Mouse (Mus musculus): Measurements from ENCODE around the gene Xrcc5.

Gene Xrcc5

GRCm38 (mm10) chr1:72307317-72307798, at the start of gene Xrcc5:
Gene Xrcc5, plus strand, starts transcription at chr1:72307421.
- DNase-seq (ENCODE audit: low spot score) = peak; percentile 82

GRCm38 (mm10) chr1:72263099-72263498, 44.1 kb upstream of the Xrcc5 start:
- no peak for DNase-seq (ENCODE audit: low spot score)

DNA sequence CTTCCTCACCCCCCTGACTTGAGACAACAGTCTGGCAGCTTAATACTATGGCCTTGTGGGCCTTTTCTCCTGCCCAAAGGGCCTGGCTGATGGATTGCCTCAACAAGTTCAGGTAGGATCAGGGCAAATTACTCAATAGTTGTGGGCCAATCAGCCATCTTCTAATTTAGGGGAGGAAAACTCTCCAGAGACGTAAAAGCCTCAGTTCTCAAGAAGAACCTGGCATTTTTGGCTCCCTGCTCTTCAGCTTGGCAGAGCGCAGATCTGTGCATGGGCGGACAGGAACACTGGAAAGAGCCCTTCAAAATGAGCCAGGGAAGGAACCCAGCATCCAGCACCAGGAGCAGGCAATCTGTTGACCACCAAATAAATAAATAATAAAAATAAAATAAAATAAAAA, 29.1 kb upstream of the Xrcc5 start:
- DNase-seq (ENCODE audit: low spot score) = no peak

DNA sequence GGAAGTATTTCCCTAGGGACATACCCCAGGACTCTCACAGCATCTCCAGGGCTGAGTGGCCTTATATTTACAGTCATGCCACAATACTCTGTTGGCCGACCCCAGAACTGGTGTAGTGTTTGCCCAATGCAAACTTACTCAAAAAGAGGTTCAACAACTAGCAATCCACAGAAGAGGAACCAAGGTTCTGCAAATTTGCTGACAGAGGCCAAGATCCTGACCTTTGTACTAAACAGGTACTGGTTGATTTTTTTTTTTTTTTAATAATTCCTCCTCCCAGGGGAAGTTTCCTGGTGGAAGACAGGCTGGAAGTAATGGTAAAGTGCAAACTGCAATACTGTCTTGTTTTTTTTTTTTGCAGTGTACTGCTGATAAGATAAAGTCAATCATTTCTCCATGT, 24.6 kb upstream of the Xrcc5 start:
- DNase-seq (ENCODE audit: low spot score) = no peak

GRCm38 (mm10) chr1:72283992-72284485, 23.2 kb upstream of the Xrcc5 start, which contains the start of the genes Pecr and Tmem169:
Gene Pecr, minus strand, starts transcription at chr1:72284314.
Gene Tmem169, plus strand, starts transcription at chr1:72284369.
- peak; percentile 82 for DNase-seq (ENCODE audit: low spot score)

- DNase-seq (ENCODE audit: low spot score) = no peak
These were observed 22.7 kb upstream of the Xrcc5 start for GRCm38 (mm10) chr1:72284539-72284938.

GRCm38 (mm10) chr1:72286904-72287303, 20.3 kb upstream of the Xrcc5 start:
- DNase-seq (ENCODE audit: low spot score) = no peak

GRCm38 (mm10) chr1:72287893-72288292, 19.3 kb upstream of the Xrcc5 start:
- DNase-seq (ENCODE audit: low spot score) = no peak

DNA sequence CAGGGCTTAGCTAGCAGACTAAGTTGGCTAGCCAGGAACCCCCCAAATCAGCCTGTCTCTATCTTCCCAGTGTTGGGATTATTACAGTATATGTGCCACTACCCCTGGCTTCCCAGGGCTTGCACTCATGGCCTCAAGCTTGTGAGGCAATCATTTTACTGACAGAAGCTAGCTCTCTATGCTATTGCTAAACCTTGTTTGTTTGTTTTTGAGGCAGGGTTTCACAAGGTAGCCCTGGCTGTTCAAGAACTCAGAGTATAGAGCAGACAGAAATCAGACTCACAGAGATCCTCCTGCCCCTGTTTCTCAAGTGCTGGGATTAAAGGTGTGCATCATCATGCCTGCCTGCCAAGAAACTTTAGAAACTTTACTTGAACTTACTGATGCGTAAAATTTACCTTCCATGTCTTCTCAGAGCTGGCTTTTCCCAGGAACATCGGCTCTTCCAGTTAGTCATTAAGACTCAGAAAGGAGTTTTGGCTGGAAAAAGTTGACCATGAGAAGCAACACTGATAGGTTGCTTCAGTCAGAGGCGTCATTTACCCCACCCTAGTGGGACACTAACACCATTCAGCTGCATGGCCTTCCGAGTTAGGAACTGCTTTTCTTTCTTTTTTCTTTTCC, 18.6 kb upstream of the Xrcc5 start:
- DNase-seq (ENCODE audit: low spot score) = no peak

GRCm38 (mm10) chr1:72290896-72291295, 16.3 kb upstream of the Xrcc5 start:
- no peak for DNase-seq (ENCODE audit: low spot score)

DNA sequence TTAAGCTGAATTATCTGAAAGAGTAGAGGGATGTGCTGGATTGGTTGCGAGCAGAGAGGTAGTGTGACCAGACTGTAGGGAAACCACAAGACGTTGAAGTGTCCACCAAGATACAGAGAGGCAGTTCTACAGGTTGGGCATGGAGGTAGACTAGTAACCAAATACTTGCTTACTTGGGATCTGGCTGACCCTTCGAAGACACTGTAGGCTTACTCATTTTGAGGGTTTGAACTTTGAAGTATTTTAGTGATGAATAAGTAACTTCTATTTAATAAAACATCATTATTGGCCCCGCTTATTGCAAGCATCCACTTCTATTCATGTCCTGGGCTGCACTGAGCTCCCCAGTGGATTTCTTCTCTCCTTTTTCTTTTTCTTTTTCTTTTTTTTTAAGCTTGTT, 15.8 kb upstream of the Xrcc5 start:
- DNase-seq (ENCODE audit: low spot score) = no peak

DNA sequence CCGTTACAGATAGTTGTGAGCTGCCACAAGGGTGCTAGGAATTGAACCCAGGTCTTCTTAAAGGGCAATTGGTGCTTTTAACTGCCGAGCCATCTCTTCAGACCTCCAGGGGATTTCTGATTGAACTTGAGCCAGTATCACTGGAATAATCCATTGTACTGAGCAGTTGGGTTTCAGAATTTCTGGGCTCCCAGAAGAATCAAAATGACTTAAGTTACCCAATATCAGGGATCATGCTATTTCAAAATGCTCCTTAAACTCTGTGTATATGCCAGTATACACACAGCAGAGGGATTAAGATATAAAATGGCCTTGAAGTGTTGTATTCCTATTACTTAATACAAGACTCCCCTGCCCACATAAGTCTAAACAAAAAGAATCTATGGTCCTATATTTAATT, 15.3 kb upstream of the Xrcc5 start:
- DNase-seq (ENCODE audit: low spot score) = no peak

DNA sequence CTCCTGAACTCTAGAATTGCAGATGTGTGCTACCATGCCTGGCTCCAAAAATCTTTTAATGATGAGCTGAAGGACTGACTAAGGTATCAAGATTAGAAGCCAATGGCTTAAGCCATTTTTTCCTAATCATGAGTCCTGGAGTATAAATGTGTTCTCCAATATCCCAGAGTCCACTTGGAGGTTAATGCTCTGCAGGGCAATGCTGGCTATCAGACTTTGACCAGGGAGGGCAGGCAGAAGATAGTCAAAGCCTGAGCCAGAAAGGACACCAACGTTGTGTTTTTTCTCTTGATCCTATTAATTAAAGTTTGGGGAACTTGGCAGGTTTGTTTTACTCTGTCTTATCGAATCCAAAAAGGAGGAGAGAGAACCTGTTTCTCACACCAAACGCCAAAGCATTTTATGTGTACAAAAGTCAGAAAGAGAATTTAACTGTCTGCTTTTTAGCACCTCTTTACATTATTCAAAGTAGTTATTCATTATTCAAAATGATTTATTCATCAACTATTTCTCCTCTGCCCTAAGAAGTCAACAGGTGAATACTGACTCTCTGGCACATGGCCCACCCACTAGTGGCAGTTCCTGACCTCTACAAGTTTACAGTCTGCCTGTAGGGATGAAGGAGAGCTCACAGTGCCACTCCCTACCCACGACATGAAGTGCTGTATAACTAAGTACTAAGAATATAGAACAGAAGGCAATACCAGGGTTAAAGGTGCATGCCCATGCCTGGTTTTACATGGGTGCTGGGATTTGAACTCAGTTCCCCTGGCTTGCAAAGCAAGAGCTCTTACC, 13.2 kb upstream of the Xrcc5 start:
- DNase-seq (ENCODE audit: low spot score) = no peak

DNA sequence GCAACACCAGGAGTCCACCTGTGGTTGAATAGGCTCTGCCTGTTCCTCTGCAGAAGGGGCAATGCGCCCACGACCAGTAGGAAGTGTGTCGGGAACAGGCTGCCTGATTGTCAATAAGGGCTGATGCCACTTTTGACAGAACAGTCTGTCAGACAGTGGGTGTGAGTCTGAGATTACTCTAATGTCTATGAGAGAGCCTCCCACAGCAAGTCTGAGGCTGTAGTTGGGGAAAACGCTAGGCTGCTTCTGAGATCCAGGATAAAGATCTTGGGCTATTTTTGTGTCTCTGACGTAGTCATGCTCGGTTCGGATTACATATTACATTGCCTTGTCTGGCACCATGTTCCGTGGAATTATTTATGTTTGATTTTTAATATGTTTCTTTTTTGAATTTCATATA, 11.5 kb upstream of the Xrcc5 start:
- no peak for DNase-seq (ENCODE audit: low spot score)

DNA sequence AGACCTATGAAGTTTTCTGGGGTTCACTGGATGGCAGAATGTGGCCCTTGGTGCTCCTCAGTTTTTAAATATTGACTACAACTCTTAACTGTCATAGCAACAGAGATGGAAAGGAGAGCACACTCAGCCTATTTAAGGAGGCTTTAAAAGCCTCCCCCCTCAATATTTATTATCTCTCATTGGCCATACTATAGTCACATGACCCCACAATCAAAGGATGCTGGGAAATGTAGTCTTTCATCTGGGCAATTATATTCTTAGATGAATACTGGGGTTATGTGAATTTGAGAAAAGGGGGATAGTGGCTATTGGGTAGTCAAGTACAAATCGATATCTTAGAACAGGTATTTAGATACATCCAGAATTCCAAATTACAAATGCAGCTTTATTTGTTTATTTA, 5.4 kb upstream of the Xrcc5 start:
- DNase-seq (ENCODE audit: low spot score) = no peak

DNA sequence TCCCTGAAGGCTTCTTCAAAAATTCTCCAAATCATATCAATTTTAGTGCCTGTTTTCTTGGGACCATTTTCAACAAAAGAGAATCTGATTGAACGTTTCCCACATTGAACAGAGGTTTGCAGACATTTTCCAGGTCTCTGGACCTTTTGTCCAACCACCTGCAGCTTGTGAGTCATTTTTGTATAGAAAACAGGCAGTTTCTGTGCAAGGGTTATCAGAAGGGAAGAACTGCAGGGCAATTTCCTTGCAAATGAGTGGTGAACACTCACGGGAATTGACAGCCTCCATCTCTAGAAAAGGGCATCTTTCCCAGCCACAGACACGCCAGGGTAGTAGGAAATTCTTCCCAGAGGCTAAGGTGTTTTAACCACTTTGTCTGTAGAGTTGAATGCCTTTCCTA, 980 bp upstream of the Xrcc5 start:
- no peak for DNase-seq (ENCODE audit: low spot score)

GRCm38 (mm10) chr1:72306679-72307181, 491 bp upstream of the Xrcc5 start:
- no peak for DNase-seq (ENCODE audit: low spot score)

DNA sequence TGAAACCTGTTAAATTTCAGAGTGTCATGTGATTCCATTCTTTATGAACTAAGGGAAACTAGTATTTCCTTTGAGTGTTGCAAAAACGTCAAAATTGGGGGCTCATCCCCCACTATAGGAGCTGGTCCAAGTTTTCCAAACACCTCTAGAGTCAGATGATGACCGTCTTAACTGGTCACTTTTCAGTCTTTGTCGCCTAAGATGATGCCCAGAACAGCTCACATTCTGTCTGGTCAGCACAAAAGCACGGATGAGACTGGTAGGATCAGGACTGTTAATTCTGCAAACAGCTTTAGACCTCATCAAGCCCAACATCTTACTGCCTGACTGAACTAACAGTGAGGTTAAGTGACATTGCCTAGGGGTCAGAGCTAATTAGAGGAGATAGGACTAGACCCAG, 1.7 kb downstream of the Xrcc5 start:
- no peak for DNase-seq (ENCODE audit: low spot score)

- no peak for DNase-seq (ENCODE audit: low spot score)
These were observed 2.7 kb downstream of the Xrcc5 start for GRCm38 (mm10) chr1:72309744-72310424.

DNA sequence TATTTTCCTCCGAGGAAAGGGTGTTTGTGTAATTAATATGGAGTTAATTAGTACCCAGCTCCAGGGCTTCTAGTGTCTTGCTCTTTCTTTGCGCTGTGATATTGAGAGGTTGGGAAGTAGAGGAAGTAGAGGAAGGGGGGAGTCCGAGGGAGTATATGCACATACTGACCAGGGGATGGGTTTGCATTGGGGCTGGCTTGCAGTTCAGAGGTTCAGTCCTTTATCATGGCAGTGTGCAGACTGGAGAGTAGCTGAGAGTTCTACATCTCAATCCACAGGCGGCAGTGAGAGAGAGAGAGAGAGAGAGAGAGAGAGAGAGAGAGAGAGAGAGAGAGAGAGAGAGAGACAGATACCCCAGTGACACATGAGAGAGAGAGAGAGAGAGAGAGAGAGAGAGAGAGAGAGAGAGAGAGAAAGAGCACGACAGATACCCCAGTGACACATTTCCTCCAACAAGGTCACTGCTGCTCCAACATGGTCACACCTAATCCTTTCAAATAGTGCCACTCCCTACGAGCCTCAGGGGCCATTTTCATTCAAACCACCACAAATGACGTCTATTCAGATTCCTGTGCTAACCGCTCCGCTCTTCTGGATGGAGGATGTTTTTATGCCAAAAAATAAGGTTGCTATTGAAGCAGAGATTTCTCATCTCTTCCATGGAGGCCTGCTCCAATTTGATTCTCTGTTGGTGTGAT, 5.6 kb downstream of the Xrcc5 start:
- DNase-seq (ENCODE audit: low spot score) = no peak

- no peak for DNase-seq (ENCODE audit: low spot score)
These were observed 6.3 kb downstream of the Xrcc5 start for GRCm38 (mm10) chr1:72313399-72314039.
